Mouse (Mus musculus) G1E (cell line): ENCODE measurements around the gene Gm28048.

ENCODE experiments used
- CTCF ChIP-seq: IDR thresholded peaks from 2 replicates; pipeline ENCODE4 v1.5.1; 2012; ENCODE audit warnings: low read depth, low read length, inconsistent platforms, mixed read lengths
- GATA1 ChIP-seq: IDR thresholded peaks from 2 replicates; pipeline ENCODE4 v1.6.1; 2012; ENCODE audit warnings: borderline replicate concordance, low read length, inconsistent platforms, mixed read lengths
- POLR2AphosphoS5 ChIP-seq: IDR thresholded peaks from 2 replicates; pipeline ENCODE4 v1.6.1; 2012; ENCODE audit warnings: low read depth, low read length, inconsistent platforms; ENCODE audit not compliant: insufficient replicate concordance

DNA sequence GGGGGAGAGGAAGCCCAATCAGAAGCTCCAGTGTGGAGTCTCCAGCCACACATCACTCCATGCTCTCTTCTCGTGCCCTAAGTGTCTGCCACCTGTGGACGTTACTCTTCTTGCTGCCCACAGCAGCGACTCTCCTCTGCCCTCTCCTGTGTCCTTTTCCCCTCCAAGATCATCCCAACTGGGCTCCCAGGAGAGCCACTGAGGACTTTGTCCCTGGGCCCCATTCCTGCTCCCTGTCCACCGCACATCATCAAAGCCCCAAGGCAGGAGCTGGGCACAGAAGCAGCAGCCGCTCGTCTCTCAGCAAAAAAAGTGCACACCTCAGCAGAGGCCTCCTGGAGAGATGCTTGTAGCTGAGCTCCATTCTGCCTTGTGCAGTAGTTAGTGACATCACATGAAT is 33.1 kb upstream of the Gm28048 start:
- TF ChIP-seq CTCF: no peak
- TF ChIP-seq GATA1: no peak
- TF ChIP-seq POLR2AphosphoS5: no peak
